Mouse (Mus musculus): Measurements from ENCODE around the gene Ppp1r37. TPM values are rescaled to one million over a fixed set of nuclear protein-coding genes. Genes with fewer than 3 reads are reported as not detected.
"Not testable (repeated sequence)": the region's sequence is repeated elsewhere in the genome, so short reads cannot be mapped to it uniquely, and the experiment has no call there.

Gene Ppp1r37
- polyA plus RNA-seq (2015; fragmentation: Nextera tagmentation; extraction: Ambion mirVana), result 34.7 and 37.8 TPM in 2 replicates

- peak; percentile 64 for ATAC-seq
- H3K9ac ChIP-seq (ENCODE audit: low read depth, low read length), result peak within 1 kb of the TSS; percentile 98
- peaks cover 42% of the 10 kb centered on the region for H3K4me1 ChIP-seq (ENCODE audit: control insufficient read depth, insufficient read depth, low read length)
- no peaks in the 10 kb centered on the region for H3K27me3 ChIP-seq (ENCODE audit: control insufficient read depth, insufficient read depth, low read depth, low read length)
- WGBS, result 2% methylated on average over 19 of the region's 19 CpGs
- no peaks in the 10 kb centered on the region for H3K9me3 ChIP-seq (replicated peaks; ENCODE audit: control insufficient read depth, low read length, poor library complexity, severe bottlenecking)
- peak within 1 kb of the TSS; percentile 96 for H3K27ac ChIP-seq (ENCODE audit: low read length)
- peak within 1 kb of the TSS; percentile 98 for H3K4me3 ChIP-seq (ENCODE audit: low read depth, low read length)
- peaks cover 17% of the 10 kb centered on the region for H3K36me3 ChIP-seq (ENCODE audit: control insufficient read depth, insufficient read depth, low read length)
- H3K4me2 ChIP-seq (ENCODE audit: low read length), result peak within 1 kb of the TSS; percentile 97
Measured at GRCm38 (mm10) chr7:19562643-19563410, at the start of gene Ppp1r37. TSS of gene Ppp1r37 (minus strand) at chr7:19563076.

- H3K27ac ChIP-seq (ENCODE audit: low read length), result no peak overlapping the region
- H3K9me3 ChIP-seq (replicated peaks; ENCODE audit: control insufficient read depth, low read length, poor library complexity, severe bottlenecking), result no peaks in the 10 kb centered on the region
- no peaks in the 10 kb centered on the region for H3K27me3 ChIP-seq (ENCODE audit: control insufficient read depth, insufficient read depth, low read depth, low read length)
- no peak overlapping the region for H3K4me3 ChIP-seq (ENCODE audit: low read depth, low read length)
- no peaks in the 10 kb centered on the region for H3K4me1 ChIP-seq (ENCODE audit: control insufficient read depth, insufficient read depth, low read length)
- no peak overlapping the region for H3K9ac ChIP-seq (ENCODE audit: low read depth, low read length)
- no peaks in the 10 kb centered on the region for H3K36me3 ChIP-seq (ENCODE audit: control insufficient read depth, insufficient read depth, low read length)
- WGBS, result 77% methylated on average over 5 of the region's 5 CpGs
- no peak for ATAC-seq
- no peak overlapping the region for H3K4me2 ChIP-seq (ENCODE audit: low read length)
Measured at GRCm38 (mm10) chr7:19610969-19611368, 48.1 kb upstream of the Ppp1r37 start.

- WGBS, result 92% methylated on average over 12 of the region's 12 CpGs
- H3K27me3 ChIP-seq (ENCODE audit: control insufficient read depth, insufficient read depth, low read depth, low read length), result no peaks in the 10 kb centered on the region
- no peaks in the 10 kb centered on the region for H3K36me3 ChIP-seq (ENCODE audit: control insufficient read depth, insufficient read depth, low read length)
- H3K4me2 ChIP-seq (ENCODE audit: low read length), result no peak overlapping the region
- no peaks in the 10 kb centered on the region for H3K4me1 ChIP-seq (ENCODE audit: control insufficient read depth, insufficient read depth, low read length)
- no peak overlapping the region for H3K27ac ChIP-seq (ENCODE audit: low read length)
- H3K9ac ChIP-seq (ENCODE audit: low read depth, low read length), result no peak overlapping the region
- no peak overlapping the region for H3K4me3 ChIP-seq (ENCODE audit: low read depth, low read length)
- H3K9me3 ChIP-seq (replicated peaks; ENCODE audit: control insufficient read depth, low read length, poor library complexity, severe bottlenecking), result no peaks in the 10 kb centered on the region
- no peak for ATAC-seq
Measured at GRCm38 (mm10) chr7:19609641-19610332, 46.9 kb upstream of the Ppp1r37 start.

DNA sequence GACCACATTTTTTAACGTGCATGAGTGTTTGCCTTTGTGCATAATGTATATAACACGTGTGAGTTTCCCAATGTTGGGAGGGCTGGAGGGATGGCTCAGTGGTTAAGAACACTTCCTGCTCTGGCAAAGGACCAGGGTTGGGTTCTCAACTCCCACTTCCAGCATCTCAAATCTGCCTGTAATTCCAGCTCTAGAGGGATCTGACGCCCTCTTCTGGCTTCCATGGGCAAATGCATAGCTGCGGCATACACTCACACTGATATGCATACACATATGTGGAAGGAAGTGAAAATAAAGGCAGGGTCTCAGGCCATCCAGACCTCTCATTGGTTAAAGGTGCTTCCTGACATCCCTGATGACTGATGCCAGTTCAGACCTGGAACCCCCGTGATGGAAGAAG, 44.4 kb upstream of the Ppp1r37 start:
- Histone ChIP-seq H3K9me3 (replicated peaks; ENCODE audit: control insufficient read depth, low read length, poor library complexity, severe bottlenecking) (no peaks in the 10 kb centered on the region), H3K9ac (ENCODE audit: low read depth, low read length) (no peak overlapping the region), H3K27ac (ENCODE audit: low read length) (no peak overlapping the region), H3K4me1 (ENCODE audit: control insufficient read depth, insufficient read depth, low read length) (peaks cover 13% of the 10 kb centered on the region), H3K4me2 (ENCODE audit: low read length) (no peak overlapping the region), H3K36me3 (ENCODE audit: control insufficient read depth, insufficient read depth, low read length) (no peaks in the 10 kb centered on the region), H3K4me3 (ENCODE audit: low read depth, low read length) (no peak overlapping the region), H3K27me3 (ENCODE audit: control insufficient read depth, insufficient read depth, low read depth, low read length) (no peaks in the 10 kb centered on the region)
- WGBS, result 76% methylated on average over 5 of the region's 5 CpGs
- no peak for ATAC-seq

GRCm38 (mm10) chr7:19604606-19605214, 41.8 kb upstream of the Ppp1r37 start:
- peaks cover 27% of the 10 kb centered on the region for H3K4me1 ChIP-seq (ENCODE audit: control insufficient read depth, insufficient read depth, low read length)
- H3K36me3 ChIP-seq (ENCODE audit: control insufficient read depth, insufficient read depth, low read length); H3K27me3 ChIP-seq (ENCODE audit: control insufficient read depth, insufficient read depth, low read depth, low read length); H3K9me3 ChIP-seq (replicated peaks; ENCODE audit: control insufficient read depth, low read length, poor library complexity, severe bottlenecking): not testable (repeated sequence)
- H3K4me3 ChIP-seq (ENCODE audit: low read depth, low read length), result peak overlapping the region; percentile 80
- peak overlapping the region; percentile 75 for H3K27ac ChIP-seq (ENCODE audit: low read length)
- H3K9ac ChIP-seq (ENCODE audit: low read depth, low read length), result peak overlapping the region; percentile 95; the same call in 1 of the 2 replicates
- peak; percentile 37; the same call in 1 of the 2 replicates for ATAC-seq
- 62% methylated on average over 10 of the region's 10 CpGs for WGBS
- H3K4me2 ChIP-seq (ENCODE audit: low read length), result peak overlapping the region; percentile 66

- 1% methylated on average over 56 of the region's 57 CpGs for WGBS
- no peaks in the 10 kb centered on the region for H3K27me3 ChIP-seq (ENCODE audit: control insufficient read depth, insufficient read depth, low read depth, low read length)
Measured at GRCm38 (mm10) chr7:19603849-19604605, 41.2 kb upstream of the Ppp1r37 start, which contains the start of gene Clasrp. TSS of gene Clasrp (minus strand) at chr7:19604486.

GRCm38 (mm10) chr7:19603055-19603454, 40.2 kb upstream of the Ppp1r37 start:
- Histone ChIP-seq H3K27me3 (ENCODE audit: control insufficient read depth, insufficient read depth, low read depth, low read length) (no peaks in the 10 kb centered on the region), H3K9me3 (replicated peaks; ENCODE audit: control insufficient read depth, low read length, poor library complexity, severe bottlenecking) (no peaks in the 10 kb centered on the region), H3K27ac (ENCODE audit: low read length) (no peak overlapping the region), H3K4me3 (ENCODE audit: low read depth, low read length) (peak overlapping the region; percentile 80), H3K4me1 (ENCODE audit: control insufficient read depth, insufficient read depth, low read length) (peaks cover 27% of the 10 kb centered on the region), H3K4me2 (ENCODE audit: low read length) (peak overlapping the region; percentile 66), H3K9ac (ENCODE audit: low read depth, low read length) (no peak overlapping the region), H3K36me3 (ENCODE audit: control insufficient read depth, insufficient read depth, low read length) (peaks cover 7% of the 10 kb centered on the region)
- 90% methylated on average over 12 of the region's 12 CpGs for WGBS
- ATAC-seq, result no peak

More at GRCm38 (mm10) chr7:19603849-19604605, 41.2 kb upstream of the Ppp1r37 start, which contains the start of gene Clasrp:
- Histone ChIP-seq H3K4me2 (ENCODE audit: low read length) (peak within 1 kb of the TSS; percentile 66), H3K9ac (ENCODE audit: low read depth, low read length) (peak within 1 kb of the TSS; percentile 95), H3K27ac (ENCODE audit: low read length) (peak within 1 kb of the TSS; percentile 75), H3K4me1 (ENCODE audit: control insufficient read depth, insufficient read depth, low read length) (peaks cover 27% of the 10 kb centered on the region), H3K9me3 (replicated peaks; ENCODE audit: control insufficient read depth, low read length, poor library complexity, severe bottlenecking) (no peaks in the 10 kb centered on the region), H3K36me3 (ENCODE audit: control insufficient read depth, insufficient read depth, low read length) (peaks cover 7% of the 10 kb centered on the region), H3K4me3 (ENCODE audit: low read depth, low read length) (peak within 1 kb of the TSS; percentile 80)
- ATAC-seq, result peak; percentile 91

DNA sequence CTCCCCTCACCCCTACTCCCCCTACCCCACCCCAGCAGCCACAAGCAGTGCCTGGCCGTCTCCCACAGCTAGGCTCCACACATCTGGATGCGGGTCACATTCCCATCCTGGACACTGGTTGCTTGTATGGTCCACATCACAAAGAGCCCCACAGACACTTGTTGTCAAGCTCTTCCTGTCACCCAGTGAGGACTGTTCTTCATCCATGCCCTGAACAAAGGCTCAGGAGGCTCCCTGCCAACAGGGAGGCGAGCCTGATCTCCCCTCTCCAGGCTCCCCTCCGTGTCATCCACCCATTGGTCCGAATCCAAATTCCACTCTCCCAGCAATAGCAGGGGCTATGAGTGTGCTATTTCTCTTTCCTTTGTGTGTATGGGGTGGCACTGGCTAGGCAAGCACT, 37.7 kb upstream of the Ppp1r37 start:
- no peaks in the 10 kb centered on the region for H3K27me3 ChIP-seq (ENCODE audit: control insufficient read depth, insufficient read depth, low read depth, low read length)
- peak; percentile 57 for ATAC-seq
- H3K4me3 ChIP-seq (ENCODE audit: low read depth, low read length), result no peak overlapping the region
- H3K9ac ChIP-seq (ENCODE audit: low read depth, low read length), result no peak overlapping the region
- peak overlapping the region; percentile 60; the same call in 1 of the 2 replicates for H3K27ac ChIP-seq (ENCODE audit: low read length)
- no peaks in the 10 kb centered on the region for H3K9me3 ChIP-seq (replicated peaks; ENCODE audit: control insufficient read depth, low read length, poor library complexity, severe bottlenecking)
- H3K4me1 ChIP-seq (ENCODE audit: control insufficient read depth, insufficient read depth, low read length), result peaks cover 27% of the 10 kb centered on the region
- 53% methylated on average over 5 of the region's 5 CpGs for WGBS
- H3K36me3 ChIP-seq (ENCODE audit: control insufficient read depth, insufficient read depth, low read length), result peaks cover 7% of the 10 kb centered on the region
- H3K4me2 ChIP-seq (ENCODE audit: low read length), result no peak overlapping the region
